Mouse (Mus musculus) ES-Bruce4 (cell line): ENCODE results near the gene Gm15446.
"Not testable (repeated sequence)": the region's sequence is repeated elsewhere in the genome, so short reads cannot be mapped to it uniquely, and the experiment has no call there.

Experiments
- CTCF ChIP-seq: IDR thresholded peaks from one replicate; pipeline ENCODE4 v1.8.1; 2011; ENCODE audit warnings: low read depth, low read length
- EP300 ChIP-seq: IDR thresholded peaks from 2 replicates; pipeline ENCODE4 v1.6.1; 2011; ENCODE audit warnings: low read depth, low read length; ENCODE audit not compliant: insufficient read depth
- POLR2A ChIP-seq: IDR thresholded peaks from one replicate; pipeline ENCODE4 v1.8.1; 2011; ENCODE audit warnings: low read length; ENCODE audit not compliant: insufficient read depth

- TF ChIP-seq EP300, CTCF, POLR2A: not testable (repeated sequence)
Observed at GRCm38 (mm10) chr5:109923261-109924071, at the start of gene Gm15446.
